Mouse (Mus musculus): Measurements from ENCODE around the gene Ndufs3.
A peak's percentile ranks its signal among the peaks of the same experiment; 100 is the strongest.
"Not testable (repeated sequence)": the region's sequence is repeated elsewhere in the genome, so short reads cannot be mapped to it uniquely, and the experiment has no call there.

Gene Ndufs3

GRCm38 (mm10) chr2:90906721-90907120 is 2.1 kb upstream of the Ndufs3 start:
- no peak for DNase-seq (ENCODE audit: low read depth)

GRCm38 (mm10) chr2:90904856-90905224 is 213 bp upstream of the Ndufs3 start:
- no peak for DNase-seq (ENCODE audit: low read depth)

- DNase-seq (ENCODE audit: low read depth): peak; percentile 32
Observed at GRCm38 (mm10) chr2:90903398-90903797, 1.2 kb downstream of the Ndufs3 start.

- DNase-seq (ENCODE audit: low read depth): not testable (repeated sequence)
Observed at GRCm38 (mm10) chr2:90894299-90894677, 10.3 kb downstream of the Ndufs3 start.

- DNase-seq (ENCODE audit: low read depth): no peak
Observed at GRCm38 (mm10) chr2:90893673-90894298, 10.8 kb downstream of the Ndufs3 start.

- peak; percentile 72 for DNase-seq (ENCODE audit: low read depth)
Observed at GRCm38 (mm10) chr2:90889550-90890548, 14.8 kb downstream of the Ndufs3 start.

GRCm38 (mm10) chr2:90887627-90888026 is 17.0 kb downstream of the Ndufs3 start:
- no peak for DNase-seq (ENCODE audit: low read depth)

- no peak for DNase-seq (ENCODE audit: low read depth)
Observed at GRCm38 (mm10) chr2:90886436-90886835, 18.2 kb downstream of the Ndufs3 start.

GRCm38 (mm10) chr2:90885218-90886041 is 19.2 kb downstream of the Ndufs3 start, which contains the start of gene C1qtnf4:
TSS of gene C1qtnf4 (plus strand) at chr2:90885860.
- DNase-seq (ENCODE audit: low read depth): no peak

- DNase-seq (ENCODE audit: low read depth): no peak
Observed at GRCm38 (mm10) chr2:90881824-90882223, 22.8 kb downstream of the Ndufs3 start.

- no peak for DNase-seq (ENCODE audit: low read depth)
Observed at GRCm38 (mm10) chr2:90880144-90880785, 24.4 kb downstream of the Ndufs3 start.

- no peak for DNase-seq (ENCODE audit: low read depth)
Observed at GRCm38 (mm10) chr2:90879419-90879818, 25.2 kb downstream of the Ndufs3 start.

GRCm38 (mm10) chr2:90877584-90878259 is 26.9 kb downstream of the Ndufs3 start:
- DNase-seq (ENCODE audit: low read depth): no peak

- DNase-seq (ENCODE audit: low read depth): no peak
Observed at GRCm38 (mm10) chr2:90875239-90875638, 29.4 kb downstream of the Ndufs3 start.

GRCm38 (mm10) chr2:90874025-90874424 is 30.6 kb downstream of the Ndufs3 start:
- no peak for DNase-seq (ENCODE audit: low read depth)

- DNase-seq (ENCODE audit: low read depth): no peak
Observed at GRCm38 (mm10) chr2:90871180-90871961, 33.3 kb downstream of the Ndufs3 start.

- no peak for DNase-seq (ENCODE audit: low read depth)
Observed at GRCm38 (mm10) chr2:90870136-90870601, 34.5 kb downstream of the Ndufs3 start.

- peak; percentile 78 for DNase-seq (ENCODE audit: low read depth)
Observed at GRCm38 (mm10) chr2:90866524-90866923, 38.1 kb downstream of the Ndufs3 start.

- DNase-seq (ENCODE audit: low read depth): no peak
Observed at GRCm38 (mm10) chr2:90864184-90864583, 40.4 kb downstream of the Ndufs3 start.

- no peak for DNase-seq (ENCODE audit: low read depth)
Observed at GRCm38 (mm10) chr2:90861486-90861885, 43.1 kb downstream of the Ndufs3 start.

Measured in naive thymus-derived CD4-positive, alpha-beta T cell, adult 2 months (primary cell).